Mouse (Mus musculus) c-Kit-positive CD71-positive TER-119-negative erythroid progenitor cells, embryonic 14.5 days (primary cell): Measurements from ENCODE around the gene Clptm1.
"Not testable (repeated sequence)": the region's sequence is repeated elsewhere in the genome, so short reads cannot be mapped to it uniquely, and the experiment has no call there.

ENCODE experiments used
- DNase-seq: peaks from one replicate; pipeline ENCODE4 v3.0.0-alpha.2; 2013; ENCODE audit warnings: low read depth

Gene Clptm1

DNA sequence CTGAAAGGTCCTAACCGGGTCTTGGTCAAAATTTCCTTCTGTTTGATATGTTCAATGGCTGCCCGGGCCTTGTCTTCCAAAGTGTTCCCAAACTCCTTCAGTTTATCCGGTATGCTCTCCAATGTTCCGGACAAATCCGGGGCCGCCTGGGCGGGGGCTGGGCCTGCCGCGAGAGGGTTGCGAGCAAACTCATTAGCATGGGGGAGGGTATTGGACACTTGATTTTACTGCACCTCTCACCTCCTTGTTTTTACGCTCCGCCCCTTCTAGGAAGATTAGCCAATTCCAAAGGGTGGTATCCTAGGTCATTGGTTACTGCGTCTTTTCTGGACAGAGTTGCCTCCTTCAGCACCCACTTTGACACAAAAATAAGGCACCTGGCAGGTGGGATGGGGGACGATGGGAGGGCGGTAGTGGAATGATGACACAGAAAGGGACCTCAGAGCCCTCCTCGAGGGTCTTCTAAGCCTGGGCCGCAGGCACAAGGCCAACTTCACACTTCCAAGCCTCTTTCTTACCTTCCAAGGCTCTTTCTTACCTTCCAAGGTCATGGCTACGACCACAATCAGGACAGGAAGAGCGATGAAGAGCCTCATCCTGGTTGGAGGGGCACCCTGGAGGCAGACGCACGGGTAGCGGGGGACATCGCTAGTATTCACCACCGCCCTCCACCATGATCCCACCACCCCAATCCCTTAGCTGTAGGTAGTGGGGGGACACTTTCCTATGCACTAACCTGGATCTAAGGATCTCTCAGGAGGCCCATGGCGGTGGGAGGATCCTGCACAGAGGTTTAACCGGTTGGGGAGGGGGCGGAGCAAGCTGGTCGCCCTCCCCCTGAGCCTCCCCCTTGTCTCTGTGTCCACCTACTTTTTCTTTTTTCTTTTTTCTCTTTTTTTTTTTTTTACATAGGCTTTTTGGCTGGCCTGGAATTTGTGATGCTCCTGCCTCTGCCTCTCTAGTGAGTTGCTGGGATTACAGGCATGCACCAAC, 27.3 kb upstream of the Clptm1 start, which contains the start of gene Apoc1:
Apoc1 (minus strand) TSS at position 788 of the 993 bp plus-strand sequence.
- DNase-seq: no peak

DNA sequence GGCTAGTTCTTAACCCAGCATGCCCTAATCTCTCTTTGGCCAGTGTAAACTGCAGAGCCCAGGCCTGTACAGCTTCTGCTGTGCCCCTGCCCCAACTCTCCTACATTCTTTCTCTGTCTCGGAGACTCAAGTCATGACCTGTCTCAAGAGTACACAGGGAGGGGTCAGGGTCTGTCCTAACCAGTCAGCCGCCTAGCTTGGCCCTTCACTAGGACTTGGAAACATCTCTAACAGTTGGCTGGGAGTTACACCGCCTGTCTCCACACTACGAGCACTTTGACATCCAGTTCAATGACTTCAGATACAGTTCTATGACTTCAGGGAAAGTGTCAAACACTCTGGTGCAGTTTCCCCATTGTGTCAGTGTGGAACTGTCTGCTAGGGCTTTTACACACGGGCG, 26.6 kb upstream of the Clptm1 start:
- DNase-seq: no peak

DNA sequence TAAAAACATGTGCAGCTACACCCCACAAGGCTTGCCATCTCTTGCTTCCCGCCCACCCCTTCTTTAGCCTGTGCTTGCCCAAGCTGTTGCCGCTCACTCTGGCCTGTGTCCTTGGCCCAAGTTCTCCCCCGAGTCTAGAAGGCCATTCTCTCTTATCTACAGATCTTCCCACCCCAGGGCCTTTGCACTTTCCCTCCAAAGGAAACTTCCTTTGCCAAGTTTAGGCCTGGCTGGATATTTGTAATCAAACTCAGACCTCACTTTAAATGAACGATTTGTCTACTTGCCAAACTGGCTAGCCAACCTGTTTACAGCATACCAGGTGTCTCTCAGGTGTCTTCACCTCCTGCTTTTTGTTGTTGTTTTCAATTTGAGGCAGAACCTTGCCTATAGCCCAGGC, 26.0 kb upstream of the Clptm1 start:
- no peak for DNase-seq

DNA sequence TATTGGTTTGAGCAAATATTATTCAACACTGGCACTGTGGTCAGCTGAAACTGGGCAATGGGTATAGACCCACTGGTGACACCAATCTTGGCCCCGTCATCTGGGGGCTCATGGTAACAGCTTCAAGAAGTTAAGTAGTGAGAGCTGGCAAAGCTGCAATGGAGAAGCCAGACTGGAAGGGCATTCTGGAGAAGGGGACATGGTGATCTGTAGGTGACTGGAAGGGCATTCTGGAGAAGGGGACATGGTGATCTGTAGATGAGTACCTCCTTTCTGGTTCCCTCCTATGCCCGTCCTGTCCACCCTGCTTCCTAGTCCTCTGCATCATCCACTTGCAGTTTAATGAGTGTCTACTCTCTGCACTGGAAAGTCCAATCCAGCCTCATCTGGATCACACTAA, 23.8 kb upstream of the Clptm1 start:
- DNase-seq: no peak

DNA sequence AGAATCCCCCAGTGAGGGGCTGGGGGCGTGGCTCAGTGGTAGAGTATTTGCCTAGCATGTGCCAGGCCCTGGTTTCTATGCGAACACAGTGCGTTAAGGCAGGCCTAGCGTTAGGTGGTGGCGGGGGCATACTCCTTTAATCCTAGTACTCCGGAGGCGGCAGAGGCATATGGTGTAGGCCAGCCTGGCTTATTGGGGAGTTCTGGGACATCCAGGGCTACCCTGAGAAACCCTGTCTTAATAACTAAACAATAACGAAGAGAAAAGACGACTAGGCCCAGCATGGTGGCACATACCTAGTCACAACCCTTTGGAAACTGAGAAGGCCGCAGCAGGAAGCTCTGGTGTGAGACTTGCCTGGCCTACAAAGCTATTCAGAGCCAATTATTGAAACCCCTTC, 23.3 kb upstream of the Clptm1 start:
- DNase-seq: no peak

DNA sequence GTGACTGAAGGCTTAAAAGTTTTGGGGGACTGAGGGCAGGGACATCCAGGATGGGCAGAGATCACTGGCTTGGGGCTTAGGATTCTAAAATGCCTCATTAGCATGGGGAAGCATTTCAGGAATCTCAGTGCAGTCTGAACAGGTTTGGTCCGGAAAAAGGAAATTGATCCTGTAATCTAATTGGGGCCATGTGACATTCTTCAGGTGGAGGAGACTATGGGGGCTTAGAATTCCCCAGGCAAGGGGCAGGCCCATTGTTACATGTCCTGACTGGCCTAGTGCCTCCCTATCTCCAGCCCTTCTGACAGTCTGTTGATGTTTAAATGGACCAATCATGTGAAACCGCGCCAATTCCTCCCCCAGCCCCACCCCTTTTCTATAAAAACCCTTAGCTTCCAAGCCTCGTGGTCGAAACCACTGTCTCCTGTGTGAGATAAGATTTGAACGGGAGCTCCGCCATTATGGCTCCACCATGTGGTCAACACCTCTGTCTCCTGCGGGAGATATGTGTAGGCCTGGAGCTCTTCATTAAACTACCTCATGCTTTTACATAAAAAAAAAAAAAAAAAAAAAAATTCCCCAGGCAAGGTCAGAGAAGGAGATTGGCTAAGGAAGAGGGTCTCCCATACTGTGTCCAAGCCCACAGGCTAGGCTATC, 22.2 kb upstream of the Clptm1 start:
- not testable (repeated sequence) for DNase-seq

DNA sequence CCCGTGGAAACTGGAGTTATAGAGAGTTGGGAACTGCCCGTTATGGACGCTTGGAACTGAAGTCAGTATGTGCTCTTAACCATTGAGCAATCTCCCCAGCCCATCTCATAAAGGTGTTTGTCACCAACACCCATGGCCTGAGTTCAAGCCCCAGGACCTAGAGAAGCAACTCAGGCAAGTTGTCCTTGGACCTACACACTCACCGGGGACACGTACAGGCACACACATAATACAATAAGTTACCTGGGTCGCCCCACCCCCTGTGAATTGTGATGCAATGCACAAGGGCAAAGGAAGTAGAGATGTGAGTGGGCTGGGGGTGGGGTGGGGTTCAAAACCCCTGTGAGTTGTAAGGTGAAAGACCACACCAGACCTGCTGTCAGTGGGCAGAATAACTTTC, 21.7 kb upstream of the Clptm1 start:
- no peak for DNase-seq

DNA sequence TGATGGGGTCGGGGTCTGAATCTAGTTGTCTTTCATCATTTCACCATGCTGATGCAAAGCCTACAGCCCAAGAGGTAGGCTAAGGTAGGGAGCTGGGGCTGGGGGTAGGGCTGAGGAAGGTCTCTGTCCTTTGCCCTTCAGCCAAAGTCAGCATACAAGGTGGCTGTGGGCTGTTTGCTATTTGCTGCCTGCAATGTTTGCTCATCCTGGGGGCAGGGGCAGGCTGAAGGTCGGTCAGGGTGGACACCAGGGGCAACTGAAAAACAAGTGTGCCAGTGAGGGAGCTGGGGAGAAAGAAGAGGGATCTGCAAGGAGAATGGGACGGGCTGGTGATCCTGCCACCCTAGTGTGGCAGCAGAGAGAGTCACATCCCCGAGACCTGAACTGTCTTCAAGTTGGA, 20.5 kb upstream of the Clptm1 start:
- DNase-seq: no peak

DNA sequence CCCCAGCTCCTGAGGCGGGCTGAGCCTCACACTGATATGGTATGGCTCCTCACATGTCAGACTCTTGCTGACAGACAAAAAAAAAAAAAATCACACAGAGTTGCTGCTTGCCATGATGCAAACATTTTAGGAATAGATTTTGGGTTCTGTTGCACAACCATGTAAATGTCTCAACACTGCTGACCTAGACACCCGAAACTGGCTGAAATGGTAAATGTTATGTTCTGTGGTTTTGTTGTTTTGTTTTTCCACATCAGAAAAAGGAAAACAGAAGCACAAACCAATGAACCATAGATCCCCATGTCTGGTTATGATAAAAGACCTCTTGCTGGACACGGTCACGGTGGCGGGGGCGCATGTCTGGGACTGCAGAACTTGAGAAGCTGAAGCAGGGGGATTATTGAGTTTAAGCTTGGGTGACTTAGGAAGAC, 19.0 kb upstream of the Clptm1 start:
- DNase-seq: no peak

DNA sequence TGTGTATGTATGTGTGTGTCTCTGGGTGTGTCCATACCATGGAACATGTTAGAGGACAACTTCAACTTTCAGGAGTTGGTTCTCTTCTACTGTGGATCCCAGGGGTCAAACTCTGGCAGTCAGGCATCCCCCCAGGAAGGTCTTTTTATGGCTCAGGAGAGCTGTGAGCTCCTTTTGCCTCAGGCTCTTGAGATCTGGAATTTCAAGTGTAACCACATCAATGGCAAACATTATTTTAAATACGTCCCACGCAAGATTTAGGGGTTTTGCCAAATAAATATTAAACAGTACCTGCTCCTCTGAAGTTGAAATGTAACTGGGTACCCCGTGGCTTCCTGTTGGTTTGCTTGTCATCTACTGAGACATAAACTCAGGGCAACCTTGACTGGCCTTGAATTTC, 18.1 kb upstream of the Clptm1 start:
- no peak for DNase-seq

DNA sequence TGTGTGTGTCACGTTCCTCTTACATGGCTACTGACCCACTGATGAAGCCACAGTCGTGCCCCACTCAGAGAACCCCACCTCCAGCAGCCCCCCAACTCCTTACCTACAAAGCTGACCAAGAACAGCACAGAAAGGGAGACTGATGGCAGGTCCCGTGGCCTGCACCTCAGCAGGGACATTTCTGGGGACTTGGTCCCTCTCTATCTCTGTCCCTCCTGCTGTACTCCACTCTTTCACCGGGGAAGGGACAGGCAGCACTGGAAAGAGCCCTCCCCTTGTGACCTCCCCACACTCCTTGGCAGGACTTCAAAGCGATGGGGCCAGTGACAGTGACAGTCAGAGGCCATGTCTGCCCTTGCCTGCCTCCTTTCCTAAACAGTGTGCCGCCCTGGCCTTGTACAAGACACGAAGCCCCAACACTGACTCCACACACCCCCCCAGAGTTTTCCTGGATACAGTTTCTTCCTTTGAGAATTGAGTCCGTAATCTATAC, 16.4 kb upstream of the Clptm1 start, which contains the start of the genes Gm44805 and Apoc4:
Gm44805 (minus strand) TSS at position 222 of the 493 bp plus-strand sequence.
Apoc4 (minus strand) TSS at position 278 of the 493 bp plus-strand sequence.
- no peak for DNase-seq

DNA sequence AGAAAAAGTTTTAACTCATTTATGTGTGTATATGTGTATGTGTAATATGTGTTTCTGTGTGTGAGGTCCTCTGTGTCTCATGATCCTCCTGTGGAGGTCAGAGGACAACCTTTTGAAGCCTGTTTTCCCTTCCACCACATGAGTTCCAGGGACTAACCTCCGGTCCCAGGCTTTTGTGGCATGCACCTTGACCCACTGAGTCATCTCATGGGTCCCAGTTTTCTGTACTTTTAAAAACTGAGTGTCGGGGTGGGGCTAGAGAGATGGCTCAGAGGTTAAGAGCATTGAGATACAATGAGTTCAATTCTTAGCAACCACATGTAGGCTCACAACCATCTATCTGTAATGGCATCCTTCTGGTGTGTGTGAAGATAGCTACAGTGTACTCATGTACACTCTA, 15.9 kb upstream of the Clptm1 start:
- DNase-seq: no peak

DNA sequence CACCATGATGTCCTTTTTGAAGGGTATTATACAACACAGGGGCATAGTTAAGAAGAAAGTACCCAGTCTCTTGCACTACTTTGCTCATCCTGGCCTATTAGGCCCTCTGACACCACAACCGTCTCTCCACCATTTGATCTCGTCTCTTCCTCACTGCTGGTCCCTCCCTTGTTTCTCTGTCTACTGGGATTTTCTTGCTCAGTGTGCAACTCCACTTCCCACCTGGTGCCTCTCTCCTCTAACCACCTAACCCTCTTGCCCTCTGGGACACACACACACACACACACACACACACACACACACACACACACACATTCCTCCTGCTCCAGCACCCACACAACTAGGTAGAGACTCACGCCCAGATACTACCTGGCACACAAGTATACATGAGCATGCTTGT, 14.1 kb upstream of the Clptm1 start:
- no peak for DNase-seq

DNA sequence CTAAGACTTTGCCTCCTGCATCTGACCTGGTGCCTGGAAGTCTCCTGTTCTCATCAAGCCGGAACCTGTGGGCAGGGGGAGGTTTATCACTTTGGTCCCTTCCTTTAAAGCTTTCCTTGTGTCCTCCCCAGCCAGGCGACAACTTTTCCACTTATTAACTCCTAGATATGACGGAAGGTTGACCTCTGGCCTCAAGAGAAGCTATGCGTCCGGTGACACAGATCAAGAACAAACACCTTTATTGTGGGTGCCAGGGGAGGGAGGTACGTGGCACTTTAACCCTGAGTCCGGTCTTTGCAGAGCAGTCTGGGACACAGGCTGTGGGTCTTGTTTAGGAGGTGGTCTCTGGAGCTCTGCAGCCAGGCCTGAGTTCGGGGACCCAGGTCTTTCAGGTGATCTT, 13.0 kb upstream of the Clptm1 start, which contains the start of gene Apoc2:
Apoc2 (minus strand) TSS at position 70 of the 400 bp plus-strand sequence.
- no peak for DNase-seq

DNA sequence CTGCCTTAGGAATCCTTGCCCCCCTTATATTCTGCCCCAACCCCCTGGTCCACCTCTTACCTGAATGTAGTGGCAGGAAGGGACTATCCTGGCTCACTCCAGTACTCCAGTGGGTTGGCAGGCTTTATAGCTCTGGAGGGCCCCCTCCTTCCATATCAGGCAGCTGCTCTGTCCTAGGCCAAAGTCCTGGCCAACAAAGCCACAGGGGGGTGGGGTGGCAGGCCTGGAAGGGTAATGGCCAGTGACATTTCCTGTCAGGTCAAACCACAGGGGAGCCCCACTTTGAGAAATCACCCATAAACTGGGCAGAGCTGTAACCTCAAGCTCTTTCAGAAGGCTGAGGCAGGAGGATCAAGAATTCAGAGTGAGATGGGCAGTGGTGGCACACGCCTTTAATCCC, 11.8 kb upstream of the Clptm1 start:
- DNase-seq: no peak

DNA sequence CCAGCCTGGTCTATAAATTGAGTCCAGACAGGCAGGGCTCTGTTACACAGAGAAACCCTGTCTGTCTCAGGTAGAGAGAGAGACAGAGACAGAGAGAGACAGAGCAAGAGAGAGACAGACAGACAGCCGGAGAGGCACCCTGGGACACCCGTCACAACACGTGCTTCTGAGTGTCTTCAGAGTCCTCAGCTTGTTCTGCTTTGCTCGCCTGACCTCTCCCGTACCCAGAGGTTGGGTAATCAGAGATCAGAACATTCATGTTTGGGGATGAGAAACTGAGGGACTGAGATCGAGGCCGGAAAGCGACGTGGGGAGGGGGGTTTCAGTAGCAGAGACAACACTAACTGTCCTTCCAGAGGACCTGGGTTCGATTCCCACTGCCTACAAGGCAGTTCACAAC, 11.0 kb upstream of the Clptm1 start:
- no peak for DNase-seq

DNA sequence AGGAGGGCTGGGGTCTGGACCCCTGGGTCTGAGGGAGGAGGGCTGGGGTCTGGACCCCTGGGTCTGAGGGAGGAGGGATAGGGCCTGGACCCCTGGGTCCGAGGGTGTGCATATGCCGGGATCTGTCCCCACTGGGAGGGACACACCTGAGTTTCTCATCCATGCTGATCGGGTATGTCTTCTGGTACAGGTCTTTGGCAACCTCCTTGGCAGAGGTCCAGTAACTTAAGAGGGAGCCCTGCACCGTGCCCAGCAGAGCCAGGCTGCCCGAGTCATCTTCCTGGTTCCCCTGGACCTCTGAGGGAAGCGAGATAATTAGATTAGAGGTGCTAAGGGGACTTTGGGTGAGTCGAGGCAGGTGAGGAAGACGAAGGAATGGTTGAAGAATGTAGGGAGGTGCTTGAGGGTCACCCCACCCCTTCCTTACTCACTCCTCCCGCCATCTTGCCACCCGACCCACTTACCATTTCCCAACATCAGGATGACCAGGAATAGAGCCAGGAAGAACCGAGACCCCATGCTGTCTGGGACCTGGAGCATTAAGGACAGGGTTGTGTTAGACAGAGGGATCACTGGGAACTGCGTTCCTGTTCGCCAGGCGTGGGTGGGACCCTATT, 8.4 kb upstream of the Clptm1 start:
- DNase-seq: no peak

DNA sequence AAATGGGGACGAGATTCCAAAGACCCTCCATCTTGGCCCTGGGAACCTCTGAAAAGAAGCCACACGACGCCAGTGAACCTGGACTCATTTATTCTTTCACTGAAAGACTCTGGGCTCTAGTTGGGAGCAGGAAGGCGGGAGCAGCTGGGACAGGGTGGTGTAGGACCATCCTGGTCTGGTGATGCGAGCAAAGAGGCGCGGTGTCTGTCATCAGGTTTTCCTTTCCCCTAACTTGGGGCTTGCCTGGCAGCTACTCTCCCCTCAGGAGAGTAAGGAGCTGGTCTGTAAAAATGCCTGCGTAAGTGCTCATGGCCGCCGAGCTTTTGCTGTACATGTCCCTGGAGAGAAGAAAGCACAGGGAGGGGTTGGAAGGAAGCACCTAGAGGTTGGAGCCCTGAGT, 6.7 kb upstream of the Clptm1 start:
- DNase-seq: no peak

DNA sequence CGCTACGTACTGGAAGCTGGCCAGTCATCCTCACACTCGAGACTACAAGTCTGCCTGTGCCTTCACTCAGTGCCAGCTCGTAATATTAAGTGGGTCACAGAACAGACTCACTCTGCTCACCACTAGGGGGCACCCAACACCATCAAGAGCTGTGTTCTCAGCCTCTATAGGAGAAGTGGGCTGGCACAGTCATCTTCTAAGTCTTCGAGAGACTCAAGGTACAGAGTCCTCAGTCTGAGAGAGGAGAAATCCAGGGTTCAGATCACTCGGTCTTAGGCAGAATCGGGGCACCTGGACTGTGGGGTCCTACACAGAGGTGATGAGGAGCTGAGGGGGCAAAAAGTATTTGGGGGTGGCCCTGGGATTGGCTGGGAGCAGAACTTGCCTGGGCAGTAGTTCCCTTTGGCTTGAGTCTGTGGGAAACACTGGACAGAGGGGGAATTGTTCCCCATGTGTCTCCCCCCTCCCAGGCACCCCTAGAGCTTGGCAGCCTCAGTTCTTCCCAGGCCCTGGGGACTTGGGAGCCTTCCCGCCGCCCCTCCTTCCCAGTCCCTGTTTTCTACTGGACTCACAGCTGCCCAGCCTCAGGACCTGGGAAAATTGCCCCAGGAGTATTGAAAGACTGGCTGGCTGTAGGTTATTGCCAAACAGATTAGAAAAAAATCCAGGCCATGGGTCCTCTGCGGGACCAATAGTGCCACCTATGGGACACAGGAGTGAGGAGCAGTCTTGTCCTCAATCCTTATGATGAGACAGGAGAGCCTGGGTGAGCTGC, 4.3 kb upstream of the Clptm1 start:
- peak; percentile 93 for DNase-seq

DNA sequence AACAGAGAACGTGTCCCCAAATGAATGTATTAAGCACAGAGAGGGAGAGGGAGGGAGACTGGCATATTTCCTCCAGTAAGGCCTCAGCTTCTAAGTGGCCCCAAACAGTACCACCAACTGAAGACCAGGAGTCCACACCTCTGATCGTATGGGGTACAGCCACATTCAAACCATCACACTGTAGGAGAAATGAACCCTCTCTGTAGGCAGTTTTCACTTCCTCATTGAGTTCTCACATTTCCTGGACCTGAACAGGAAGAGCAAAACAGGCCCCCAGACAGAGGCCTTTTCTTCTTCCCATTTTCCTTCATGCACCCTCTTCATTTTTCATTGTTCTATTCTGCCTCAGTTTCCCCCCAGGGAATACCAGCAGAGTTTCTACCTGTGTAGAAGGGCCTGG, 2.6 kb upstream of the Clptm1 start:
- no peak for DNase-seq

DNA sequence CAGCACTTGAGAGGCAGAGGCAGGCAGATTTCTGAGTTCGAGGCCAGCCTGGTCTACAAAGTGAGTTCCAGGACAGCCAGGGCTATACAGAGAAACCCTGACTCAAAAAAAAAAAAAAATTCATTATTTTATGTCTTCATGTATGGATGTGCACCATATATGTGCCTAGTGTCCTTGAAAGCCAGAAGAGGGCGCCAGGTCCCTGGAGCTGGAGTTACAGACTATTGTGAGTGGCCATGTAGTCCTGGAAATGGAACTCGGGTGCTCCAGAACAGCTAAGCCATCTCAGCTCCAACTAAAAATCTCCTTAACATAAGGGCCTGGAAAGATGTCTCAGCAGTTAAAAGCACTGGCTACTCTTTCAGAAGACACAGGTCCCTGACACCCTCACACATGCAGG, 1.9 kb upstream of the Clptm1 start:
- DNase-seq: no peak
